Mouse (Mus musculus) CH12.LX (cell line): ENCODE measurements around the gene Pxdc1. TPM values are rescaled to one million over a fixed set of nuclear protein-coding genes. Genes with fewer than 3 reads are reported as not detected.

Experiments used
- DNase-seq: peaks from one replicate; pipeline ENCODE4 v3.0.0-alpha.2; 2013; ENCODE audit errors: extremely low read depth
- H3K27ac ChIP-seq: 2 replicates; pipeline ENCODE4 v1.5.1; 2012; ENCODE audit warnings: low read depth, mild to moderate bottlenecking, control low read depth, moderate library complexity; ENCODE audit not compliant: insufficient read depth
- H3K27me3 ChIP-seq: replicated peaks from 2 replicates; pipeline ENCODE3; 2012; ENCODE audit warnings: inconsistent platforms
- H3K36me3 ChIP-seq, 2 experiments: replicated peaks in 1 of 2; 2 replicates each; pipeline versions ENCODE3 to v1.6.1; 2012; ENCODE audit warnings: inconsistent platforms in 1 of 2, low read length in 1 of 2, mild to moderate bottlenecking in 1 of 2, mixed read lengths in 1 of 2, moderate library complexity in 1 of 2; ENCODE audit not compliant: control insufficient read depth in 1 of 2, insufficient read depth in 1 of 2
- H3K4me1 ChIP-seq, 2 experiments: 2 replicates each; pipeline ENCODE4 v1.6.1; 2012; ENCODE audit warnings: inconsistent platforms in 1 of 2, moderate library complexity in 1 of 2; ENCODE audit not compliant: insufficient read depth in 2 of 2, control insufficient read depth in 1 of 2
- H3K4me2 ChIP-seq: 2 replicates; pipeline ENCODE4 v1.6.1; 2012; ENCODE audit warnings: low read depth, mild to moderate bottlenecking, control low read depth; ENCODE audit not compliant: poor library complexity, insufficient read depth, severe bottlenecking
- H3K4me3 ChIP-seq, 3 experiments: fragments of 150-350 bp in 1 of 3; sonication (generic) in 1 of 3; replicated peaks in 1 of 3; 2 replicates each; pipeline versions ENCODE3 to v1.5.1; 2011 to 2012; ENCODE audit warnings: low read depth in 2 of 3, low read length in 2 of 3, mild to moderate bottlenecking in 2 of 3, moderate library complexity in 2 of 3, control low read depth in 1 of 3, improper control_type of control experiment in 1 of 3, inconsistent platforms in 1 of 3, mixed read lengths in 1 of 3; ENCODE audit not compliant: poor library complexity in 1 of 3
- H3K79me2 ChIP-seq: replicated peaks from 2 replicates; pipeline ENCODE4 v1.6.1; 2012; ENCODE audit warnings: mild to moderate bottlenecking, moderate library complexity; ENCODE audit not compliant: control insufficient read depth, poor library complexity, insufficient read depth, severe bottlenecking; ENCODE audit errors: extremely low read depth
- H3K9ac ChIP-seq: 2 replicates; pipeline ENCODE4 v1.6.1; 2012; ENCODE audit warnings: low read depth, mild to moderate bottlenecking, control low read depth, moderate library complexity; ENCODE audit not compliant: insufficient read depth
- H3K9me3 ChIP-seq: replicated peaks from 2 replicates; pipeline ENCODE3; 2012; ENCODE audit warnings: low read length, inconsistent platforms, mixed read lengths
- CHD1 ChIP-seq: IDR thresholded peaks from 2 replicates; pipeline ENCODE4 v1.6.1; 2012; ENCODE audit warnings: low read depth, low read length, improper control_type of control experiment, inconsistent platforms
- CHD2 ChIP-seq: IDR thresholded peaks from 2 replicates; pipeline ENCODE4 v1.6.1; 2011; ENCODE audit warnings: low read length, improper control_type of control experiment
- E2F4 ChIP-seq: IDR thresholded peaks from 2 replicates; pipeline ENCODE4 v1.6.1; 2011; ENCODE audit warnings: low read depth, low read length, improper control_type of control experiment; ENCODE audit not compliant: insufficient replicate concordance
- ELF1 ChIP-seq: IDR thresholded peaks from 2 replicates; pipeline ENCODE4 v1.6.1; 2014; ENCODE audit warnings: low read depth, mild to moderate bottlenecking, inconsistent platforms, low read length, improper control_type of control experiment
- GABPA ChIP-seq: IDR thresholded peaks from 2 replicates; pipeline ENCODE4 v1.6.1; 2012; ENCODE audit warnings: low read depth, low read length, improper control_type of control experiment, inconsistent platforms; ENCODE audit not compliant: insufficient replicate concordance
- HCFC1 ChIP-seq: IDR thresholded peaks from 2 replicates; pipeline ENCODE4 v1.6.1; 2012; ENCODE audit warnings: low read depth, mild to moderate bottlenecking, inconsistent platforms, low read length, improper control_type of control experiment
- JUND ChIP-seq: conservative IDR thresholded peaks from 2 replicates; pipeline ENCODE4 v1.6.1; 2011; ENCODE audit warnings: low read depth, low read length, improper control_type of control experiment
- KAT2A ChIP-seq: IDR thresholded peaks from 2 replicates; pipeline ENCODE4 v1.6.1; 2012; ENCODE audit warnings: low read length, improper control_type of control experiment, inconsistent platforms; ENCODE audit not compliant: insufficient replicate concordance
- MAFK ChIP-seq: IDR thresholded peaks from 2 replicates; pipeline ENCODE4 v1.6.1; 2011; ENCODE audit warnings: low read length, improper control_type of control experiment; ENCODE audit not compliant: insufficient replicate concordance
- MAX ChIP-seq: IDR thresholded peaks from 2 replicates; pipeline ENCODE4 v1.6.1; 2011; ENCODE audit warnings: low read length, improper control_type of control experiment
- MAZ ChIP-seq: IDR thresholded peaks from 2 replicates; pipeline ENCODE4 v1.6.1; 2012; ENCODE audit warnings: low read depth, mild to moderate bottlenecking, inconsistent platforms, low read length, improper control_type of control experiment, moderate library complexity
- MEF2A ChIP-seq: IDR thresholded peaks from 2 replicates; pipeline ENCODE4 v1.6.1; 2014; ENCODE audit warnings: low read depth, mild to moderate bottlenecking, inconsistent platforms, low read length, improper control_type of control experiment, borderline replicate concordance
- MYC ChIP-seq: IDR thresholded peaks from 2 replicates; pipeline ENCODE4 v1.6.1; 2011; ENCODE audit warnings: low read depth, mild to moderate bottlenecking, improper control_type of control experiment, low read length
- NELFE ChIP-seq: IDR thresholded peaks from 2 replicates; pipeline ENCODE4 v1.6.1; 2011; ENCODE audit warnings: low read depth, low read length, improper control_type of control experiment
- NRF1 ChIP-seq: IDR thresholded peaks from 2 replicates; pipeline ENCODE4 v1.6.1; 2014; ENCODE audit warnings: low read depth, mild to moderate bottlenecking, inconsistent platforms, low read length, improper control_type of control experiment, moderate library complexity
- POLR2A ChIP-seq: IDR thresholded peaks from 2 replicates; pipeline ENCODE4 v1.6.1; 2011; ENCODE audit warnings: low read depth, mild to moderate bottlenecking, improper control_type of control experiment, low read length
- POLR2AphosphoS2 ChIP-seq: IDR thresholded peaks from 2 replicates; pipeline ENCODE4 v1.6.1; 2011; ENCODE audit warnings: low read depth, low read length, improper control_type of control experiment
- RCOR1 ChIP-seq: conservative IDR thresholded peaks from 2 replicates; pipeline ENCODE4 v1.6.1; 2012; ENCODE audit warnings: low read depth, mild to moderate bottlenecking, inconsistent platforms, low read length, improper control_type of control experiment
- SIN3A ChIP-seq: IDR thresholded peaks from 2 replicates; pipeline ENCODE4 v1.6.1; 2012; ENCODE audit warnings: low read length, improper control_type of control experiment, inconsistent platforms
- TBP ChIP-seq: conservative IDR thresholded peaks from 2 replicates; pipeline ENCODE4 v1.6.1; 2011; ENCODE audit warnings: low read depth, low read length, improper control_type of control experiment
- TCF12 ChIP-seq: IDR thresholded peaks from 2 replicates; pipeline ENCODE4 v1.6.1; 2014; ENCODE audit warnings: low read depth, mild to moderate bottlenecking, inconsistent platforms, low read length, improper control_type of control experiment
- USF1 ChIP-seq: IDR thresholded peaks from 2 replicates; pipeline ENCODE4 v1.6.1; 2014; ENCODE audit warnings: low read depth, mild to moderate bottlenecking, inconsistent platforms, low read length, improper control_type of control experiment
- USF2 ChIP-seq: conservative IDR thresholded peaks from 2 replicates; pipeline ENCODE4 v1.6.1; 2011; ENCODE audit warnings: low read depth, low read length, improper control_type of control experiment
- ZC3H11A ChIP-seq: IDR thresholded peaks from 2 replicates; pipeline ENCODE4 v1.6.1; 2012; ENCODE audit warnings: low read depth, mild to moderate bottlenecking, inconsistent platforms, low read length, improper control_type of control experiment
- ZKSCAN1 ChIP-seq: IDR thresholded peaks from 2 replicates; pipeline ENCODE4 v1.6.1; 2012; ENCODE audit warnings: low read depth, inconsistent platforms, low read length, improper control_type of control experiment, borderline replicate concordance
- ZNF384 ChIP-seq: IDR thresholded peaks from 2 replicates; pipeline ENCODE4 v1.6.1; 2012; ENCODE audit warnings: low read depth, low read length, improper control_type of control experiment, inconsistent platforms
- dilution Hi-C: fragments of 300-500 bp; cut with MboI; formaldehyde crosslinking; loops from 2 replicates; pipeline ENCODE4 v1.14.3; 2020; ENCODE audit warnings: low sequenced_read_pairs; ENCODE audit not compliant: extremely low pct_unique_long_range_greater_than_20kb, extremely low pct_ligation_motif_present
- in situ Hi-C: fragments of 300-500 bp; cut with MboI; formaldehyde crosslinking; loops from 3 replicates; pipeline ENCODE4 v1.14.3; 2019; ENCODE audit warnings: low sequenced_read_pairs, low pct_ligation_motif_present, low pct_unique_long_range_greater_than_20kb, mixed read lengths
- polyA plus RNA-seq: library from polyadenylated mRNA; unstranded; fragments of >175 nt; gene quantifications from 2 replicates; pipeline ENCODE4 v1.2.1, GENCODE M21; 2012; ENCODE audit warnings: low read depth; ENCODE audit not compliant: insufficient read length
- total RNA-seq, 2 experiments: library from RNA; depleted of rRNA; stranded (reverse); fragments of 300-350 nt in 1 of 2; fragments of >200 nt in 1 of 2; gene quantifications; 2 replicates each; pipeline ENCODE4 v1.2.3; 2012 to 2014

The Pxdc1 gene
- total and polyA plus RNA-seq, 3 experiments: not detected

GRCm38 (mm10) chr13:34651474-34651991 lies 1.8 kb downstream of the Pxdc1 start:
- H3K4me3 ChIP-seq: no peak overlapping the region

DNA sequence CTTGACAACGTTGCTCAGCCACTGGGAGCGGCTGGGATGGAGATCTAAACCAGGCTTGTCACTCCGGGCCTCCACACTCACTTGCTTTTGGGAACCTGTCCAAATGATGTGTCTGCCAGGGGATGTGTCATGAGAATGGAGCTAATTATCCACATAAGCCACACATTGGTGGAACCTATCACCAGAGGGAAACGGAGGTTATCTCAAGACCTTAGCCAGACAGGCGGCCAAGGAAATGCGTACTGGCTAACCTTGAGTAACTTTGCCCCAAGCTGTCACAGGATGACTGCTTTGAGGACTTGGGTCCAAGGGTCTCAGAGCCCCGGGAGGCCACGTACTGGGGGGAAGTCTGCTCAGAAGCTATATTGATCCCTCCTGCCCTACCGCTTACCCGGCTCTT lies 2.3 kb downstream of the Pxdc1 start:
- no peak overlapping the region for H3K9ac ChIP-seq
- H3K4me3 ChIP-seq: no peak overlapping the region
- TF ChIP-seq USF1 (no peak), ZNF384 (no peak), KAT2A (no peak), MAZ (no peak), ZC3H11A (no peak), NELFE (no peak), TCF12 (no peak), MEF2A (no peak), MAFK (no peak), NRF1 (no peak), CHD1 (no peak), E2F4 (no peak), ELF1 (no peak), USF2 (no peak), POLR2A (no peak), CHD2 (no peak), TBP (no peak), SIN3A (no peak)
- H3K9me3 ChIP-seq: peaks cover 21% of the 10 kb centered on the region
- H3K79me2 ChIP-seq: no peaks in the 10 kb centered on the region
- no peak overlapping the region for H3K27ac ChIP-seq
- dilution Hi-C loops (no loop called here), in situ Hi-C loops (no loop called here)
- H3K4me1 ChIP-seq: peaks cover 0 to 19% of the 10 kb centered on the region in 2 experiments; a peak in 2 of 4 replicates
- no peaks in the 10 kb centered on the region for H3K27me3 ChIP-seq
- no peaks in the 10 kb centered on the region for H3K36me3 ChIP-seq
- H3K4me2 ChIP-seq: no peak overlapping the region
- no peak for DNase-seq

More at GRCm38 (mm10) chr13:34651474-34651991, 1.8 kb downstream of the Pxdc1 start:
- in situ Hi-C loops (no loop called here), dilution Hi-C loops (no loop called here)
- Histone ChIP-seq H3K27me3 (no peaks in the 10 kb centered on the region), H3K4me2 (no peak overlapping the region), H3K9ac (no peak overlapping the region), H3K36me3 (no peaks in the 10 kb centered on the region), H3K9me3 (peaks cover 21% of the 10 kb centered on the region), H3K4me1 (peaks cover 0 to 23% of the 10 kb centered on the region in 2 experiments; a peak in 2 of 4 replicates), H3K27ac (no peak overlapping the region), H3K79me2 (no peaks in the 10 kb centered on the region)
- TF ChIP-seq MYC (no peak), JUND (no peak), NELFE (no peak), ZC3H11A (no peak), ELF1 (no peak), ZKSCAN1 (no peak), NRF1 (no peak), SIN3A (no peak), ZNF384 (no peak), HCFC1 (no peak), KAT2A (no peak), RCOR1 (no peak), USF2 (no peak), GABPA (no peak), CHD1 (no peak), MEF2A (no peak), TCF12 (no peak), MAX (no peak), POLR2AphosphoS2 (no peak)
- no peak for DNase-seq
